Mouse (Mus musculus) cerebellum, adult 9-10 months (tissue): ENCODE data around the gene Elmsan1.

Experiments used
- DNase-seq: peaks from one replicate; pipeline ENCODE4 v3.0.0; 2022

The Elmsan1 gene

GRCm38 (mm10) chr12:84215758-84216440 lies 2.8 kb downstream of the Elmsan1 start:
- no peak for DNase-seq

DNA sequence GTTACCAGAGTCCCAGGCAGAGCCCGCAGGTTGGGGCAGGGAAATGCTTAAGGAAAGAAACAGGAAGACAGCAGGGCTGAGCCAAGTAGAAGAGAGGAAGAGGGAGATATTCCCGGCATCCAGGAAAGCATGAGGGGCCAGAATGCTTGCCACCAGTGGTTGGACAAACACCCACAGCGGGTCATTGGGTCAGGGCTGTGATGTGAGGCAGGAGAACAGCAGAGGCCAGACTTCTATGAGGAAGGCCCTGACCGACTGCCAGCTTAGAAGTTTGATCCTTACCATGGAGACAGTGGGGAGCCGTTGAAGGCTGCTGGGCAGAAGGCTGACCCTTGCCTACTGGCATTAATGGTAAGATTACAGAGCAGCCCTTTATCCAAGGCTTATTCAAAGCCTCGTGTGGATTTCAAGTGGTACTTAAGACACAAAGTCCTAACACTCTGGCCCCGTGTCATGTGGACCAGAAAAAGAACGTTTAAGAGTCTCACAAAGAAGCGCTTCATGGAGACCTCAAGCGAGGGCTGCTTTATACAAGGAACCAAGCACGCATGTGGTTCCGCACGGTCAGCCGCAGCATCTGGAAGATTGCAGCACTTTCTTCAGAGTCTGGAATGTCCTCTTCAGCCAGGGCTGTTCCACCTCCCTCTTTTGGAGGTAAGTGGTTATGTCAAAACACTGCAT lies 4.0 kb downstream of the Elmsan1 start:
- DNase-seq = no peak

DNA sequence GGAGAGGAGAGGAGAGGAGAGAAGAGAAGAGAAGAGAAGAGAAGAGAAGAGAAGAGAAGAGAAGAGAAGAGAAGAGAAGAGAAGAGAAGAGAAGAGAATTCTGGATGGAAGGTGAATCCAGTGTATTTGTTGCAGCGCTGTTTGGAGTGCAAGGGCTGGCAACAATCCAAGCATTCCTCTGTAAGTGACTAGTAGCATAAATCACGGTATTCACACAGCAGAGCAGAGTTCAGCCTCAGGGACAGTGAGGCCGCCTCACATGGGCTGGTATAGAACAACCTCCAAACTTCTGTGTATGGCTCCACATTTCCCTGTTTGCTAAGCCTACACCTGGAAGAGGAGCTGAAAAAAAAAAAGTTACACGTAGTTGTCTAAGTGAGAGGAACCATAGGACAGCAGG lies 6.4 kb downstream of the Elmsan1 start:
- no peak for DNase-seq

DNA sequence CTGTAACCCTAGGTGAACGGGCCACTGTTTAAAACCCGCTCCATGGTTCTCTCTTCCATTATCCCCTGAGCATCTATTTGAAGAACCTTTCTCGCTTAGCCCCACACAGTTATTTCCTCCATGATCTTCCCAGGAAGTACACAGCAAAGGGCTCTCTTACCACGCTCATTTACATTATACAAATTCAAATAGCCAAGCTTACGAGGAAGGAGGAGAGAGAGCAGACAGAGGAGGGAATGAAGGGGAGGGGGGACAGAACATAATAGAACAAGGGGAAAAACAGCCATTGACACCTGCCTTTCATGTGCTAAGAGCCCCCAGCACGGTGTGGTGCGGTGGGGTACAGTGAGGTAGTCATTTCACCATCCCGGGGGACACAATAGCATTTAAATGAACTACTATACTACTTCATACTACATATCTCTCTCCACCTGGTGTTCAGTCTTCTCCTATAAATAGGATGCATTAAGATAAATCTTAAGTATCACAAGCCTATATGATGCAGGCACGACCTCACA lies 7.6 kb downstream of the Elmsan1 start:
- no peak for DNase-seq

- DNase-seq = no peak
Observed at GRCm38 (mm10) chr12:84210288-84210687, 8.4 kb downstream of the Elmsan1 start.

- DNase-seq = no peak
Observed at GRCm38 (mm10) chr12:84209093-84209492, 9.6 kb downstream of the Elmsan1 start.

- DNase-seq = no peak
Observed at GRCm38 (mm10) chr12:84207209-84207817, 11.4 kb downstream of the Elmsan1 start.

- no peak for DNase-seq
Observed at GRCm38 (mm10) chr12:84206525-84206924, 12.2 kb downstream of the Elmsan1 start.

DNA sequence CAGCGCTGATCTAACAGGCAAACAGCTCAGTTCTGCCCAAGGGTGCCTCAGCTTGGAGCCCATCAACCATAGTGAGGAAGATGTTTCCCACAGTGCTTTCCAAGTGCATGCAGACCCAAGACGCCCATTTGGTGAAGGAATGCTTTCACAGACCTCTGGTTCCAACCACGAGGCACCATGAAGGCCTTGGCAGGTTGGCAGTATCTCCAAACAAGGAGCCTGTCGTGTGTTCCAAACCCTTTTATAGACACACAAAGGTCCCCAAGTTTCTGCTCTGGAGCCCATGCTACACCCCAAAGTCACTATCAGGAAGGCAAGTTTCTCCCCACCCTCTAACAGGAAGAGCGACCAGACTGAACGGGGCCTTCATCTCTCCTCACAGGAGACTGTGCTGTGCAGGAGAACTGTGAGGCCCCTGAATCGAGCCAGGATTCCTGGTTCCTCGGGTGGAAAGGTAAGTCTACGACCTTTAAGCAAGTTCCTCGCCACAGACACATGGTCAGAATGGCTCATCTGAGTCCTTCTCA lies 13.0 kb downstream of the Elmsan1 start:
- no peak for DNase-seq

DNA sequence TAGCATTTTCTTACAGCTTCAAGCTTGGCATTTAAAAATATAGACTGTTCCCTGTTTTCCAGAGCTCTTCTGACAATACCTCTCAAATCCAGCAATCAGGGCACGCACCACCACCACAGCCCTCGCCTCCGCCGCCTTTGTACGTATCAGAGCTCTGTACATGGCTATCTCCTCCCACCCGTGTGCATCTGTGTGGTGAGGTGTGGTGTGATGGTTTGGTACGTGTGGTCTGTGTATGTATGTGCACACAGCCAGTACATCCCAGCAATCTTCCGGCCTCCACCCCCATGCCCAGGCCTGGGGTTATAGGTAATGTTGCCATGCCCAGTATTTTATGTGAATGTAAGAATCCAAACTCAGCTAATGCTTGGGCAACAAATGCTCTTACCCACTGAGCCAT lies 14.0 kb downstream of the Elmsan1 start:
- no peak for DNase-seq

DNA sequence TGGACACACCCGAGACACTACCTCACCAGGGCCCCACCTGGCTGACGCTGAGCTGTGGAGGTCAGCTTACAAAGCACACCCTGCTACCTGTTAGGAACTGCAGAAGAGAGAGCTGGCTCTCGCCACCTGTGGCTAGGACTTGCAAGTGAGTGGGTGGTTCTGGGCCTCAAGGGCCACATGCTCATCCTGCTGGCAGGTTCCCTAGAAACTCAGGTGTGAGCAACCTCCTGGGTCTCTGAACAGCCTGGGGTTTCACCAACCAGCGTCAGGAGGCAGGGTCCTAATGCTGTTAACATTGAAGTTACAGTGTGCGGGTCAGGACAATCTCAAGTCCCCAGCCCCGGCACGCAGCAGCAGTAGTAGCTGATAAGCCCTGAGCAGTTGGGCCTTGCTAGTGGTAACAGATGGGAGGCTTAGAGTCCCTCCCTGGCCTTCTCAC lies 14.9 kb downstream of the Elmsan1 start:
- DNase-seq = no peak

DNA sequence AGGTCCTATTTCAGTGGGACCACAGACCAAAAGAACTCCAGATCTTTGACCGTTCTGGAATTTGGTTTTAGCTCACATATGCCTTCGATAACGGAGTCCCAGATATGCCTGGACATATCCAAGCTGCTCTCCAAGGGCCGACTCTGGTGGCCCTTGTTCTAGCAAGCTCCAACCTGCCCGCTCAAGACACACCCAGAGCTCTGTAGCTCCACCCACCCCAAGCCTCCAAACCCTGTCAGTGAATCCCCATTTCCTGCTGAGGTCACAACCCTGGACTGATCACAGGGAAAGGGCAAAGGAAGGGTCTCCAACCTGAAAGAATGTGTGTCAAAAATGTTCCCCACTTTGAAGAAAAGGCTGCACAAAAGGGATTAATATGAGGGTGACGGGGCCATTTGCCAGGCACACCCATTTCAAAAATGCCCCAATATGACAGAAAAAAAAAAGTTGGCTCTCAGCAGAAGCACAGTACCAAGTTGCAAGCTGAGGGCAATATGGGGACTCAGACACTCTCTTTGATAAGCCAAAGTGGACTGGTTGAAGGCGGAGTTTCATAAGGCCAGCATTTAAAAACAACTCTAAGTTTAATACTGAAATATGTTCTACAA lies 15.4 kb downstream of the Elmsan1 start:
- no peak for DNase-seq

DNA sequence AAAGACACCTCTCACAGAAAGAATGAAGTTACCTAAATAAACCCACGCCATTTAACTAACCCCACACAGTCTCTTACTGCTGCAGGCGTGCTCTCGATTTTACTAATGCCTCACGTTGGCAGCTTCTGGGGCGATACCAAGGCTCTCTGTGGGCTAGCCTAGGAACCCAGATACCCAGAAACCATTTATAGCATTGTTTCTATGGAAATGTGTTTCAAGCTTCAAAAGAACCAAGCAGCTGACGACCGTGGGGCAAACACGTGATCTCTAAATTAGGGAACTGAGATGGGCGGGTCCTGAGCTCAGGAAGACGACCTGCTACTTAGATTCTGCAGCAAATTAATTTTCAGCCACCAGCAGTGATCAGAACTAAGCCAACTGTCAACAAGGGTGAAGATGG lies 16.1 kb downstream of the Elmsan1 start:
- no peak for DNase-seq

DNA sequence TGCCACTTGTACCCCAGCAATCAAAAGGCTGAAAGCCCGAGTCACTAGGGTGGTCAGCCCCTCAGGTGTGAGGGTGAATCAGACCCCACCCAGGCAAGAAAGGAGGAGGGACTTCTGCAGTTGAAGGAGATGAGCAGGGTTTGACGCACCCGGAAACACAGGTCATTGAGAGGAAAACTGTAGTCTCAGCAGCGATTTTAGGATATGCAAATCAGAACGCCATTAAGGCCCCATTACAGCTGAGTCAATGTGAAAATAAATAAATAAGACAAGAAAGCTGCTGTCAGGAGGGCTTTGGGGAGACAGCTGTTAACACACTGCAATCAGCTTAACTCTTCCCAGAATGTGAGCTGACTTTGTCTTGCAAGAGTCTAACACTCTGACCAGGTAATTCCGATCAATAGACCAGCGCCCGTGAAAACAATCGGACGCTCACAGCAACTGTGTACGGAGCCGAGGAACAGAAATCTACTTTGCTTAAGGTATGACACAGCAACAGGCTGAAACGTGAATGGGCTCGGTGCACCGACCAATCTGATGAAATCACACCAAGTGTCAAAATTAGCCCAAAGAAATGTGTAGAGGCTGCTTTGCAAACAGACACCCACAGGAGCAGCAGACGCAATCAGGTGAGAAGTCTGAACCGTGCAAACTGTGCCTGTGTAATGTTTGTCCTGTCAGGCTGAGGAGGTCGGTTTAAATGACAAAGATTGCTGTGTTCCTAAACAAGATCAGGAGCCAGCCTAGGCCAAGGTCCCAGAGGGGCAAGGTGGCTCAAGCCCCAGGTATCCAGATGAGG lies 16.8 kb downstream of the Elmsan1 start:
- no peak for DNase-seq

DNA sequence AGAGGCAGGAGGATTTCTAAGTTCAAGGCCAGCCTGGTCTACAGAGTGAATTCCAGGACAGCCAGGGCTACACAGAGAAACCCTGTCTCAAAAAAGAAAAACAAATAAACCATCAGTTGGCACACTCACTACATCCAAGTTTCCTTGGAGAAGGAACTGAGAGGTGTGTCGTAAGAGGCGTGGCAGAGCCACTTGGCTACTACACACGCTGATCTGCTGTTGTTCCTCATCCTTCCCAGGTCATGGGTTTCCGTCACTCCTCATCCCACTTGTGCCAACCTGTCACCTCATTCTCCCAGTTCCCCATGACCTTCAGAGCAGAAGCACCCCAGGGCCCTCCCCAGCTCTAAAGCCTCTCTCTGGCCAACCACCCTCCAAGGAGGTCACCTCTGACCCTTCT lies 17.5 kb downstream of the Elmsan1 start:
- no peak for DNase-seq

DNA sequence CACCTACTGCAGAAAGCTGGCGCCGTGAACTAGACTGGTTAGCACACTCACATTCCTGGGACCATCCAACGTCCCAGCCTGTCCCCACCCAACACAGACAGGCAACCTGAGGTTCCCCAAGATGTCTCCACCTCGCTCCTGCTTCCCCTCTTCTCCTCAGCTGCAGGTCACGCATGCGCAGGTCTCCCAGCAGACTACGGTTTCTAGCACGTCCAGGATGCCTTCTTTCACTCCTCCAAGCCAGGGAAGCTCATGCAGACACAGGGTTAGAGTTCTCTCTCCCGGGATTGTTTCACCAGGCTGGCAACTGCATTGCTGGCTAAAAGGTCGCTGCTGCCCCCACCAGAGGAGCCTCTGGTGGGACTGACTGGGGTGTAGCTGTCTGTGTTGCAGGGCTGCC lies 19.8 kb downstream of the Elmsan1 start:
- no peak for DNase-seq

- DNase-seq = peak; percentile 15
Observed at GRCm38 (mm10) chr12:84198076-84198679, 20.5 kb downstream of the Elmsan1 start.

DNA sequence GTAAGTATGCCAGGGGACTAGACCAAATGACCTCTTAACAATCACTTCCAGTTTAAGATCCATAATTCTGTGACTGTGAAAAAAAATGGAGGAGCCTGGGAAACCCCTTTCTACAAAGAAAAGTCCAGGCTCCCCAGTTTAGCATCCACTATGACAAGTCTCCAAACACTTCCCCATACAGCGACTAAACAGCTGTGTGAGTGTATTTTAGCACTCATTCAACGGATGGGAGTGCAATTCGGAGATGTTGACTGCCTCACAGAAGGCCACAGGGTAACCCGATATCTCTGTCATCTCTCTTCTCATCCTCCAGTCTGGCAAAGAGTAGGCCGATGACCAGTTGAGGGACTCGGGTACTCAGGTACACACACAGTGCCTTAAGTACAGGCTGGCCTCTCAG lies 23.5 kb downstream of the Elmsan1 start:
- peak; percentile 33 for DNase-seq

DNA sequence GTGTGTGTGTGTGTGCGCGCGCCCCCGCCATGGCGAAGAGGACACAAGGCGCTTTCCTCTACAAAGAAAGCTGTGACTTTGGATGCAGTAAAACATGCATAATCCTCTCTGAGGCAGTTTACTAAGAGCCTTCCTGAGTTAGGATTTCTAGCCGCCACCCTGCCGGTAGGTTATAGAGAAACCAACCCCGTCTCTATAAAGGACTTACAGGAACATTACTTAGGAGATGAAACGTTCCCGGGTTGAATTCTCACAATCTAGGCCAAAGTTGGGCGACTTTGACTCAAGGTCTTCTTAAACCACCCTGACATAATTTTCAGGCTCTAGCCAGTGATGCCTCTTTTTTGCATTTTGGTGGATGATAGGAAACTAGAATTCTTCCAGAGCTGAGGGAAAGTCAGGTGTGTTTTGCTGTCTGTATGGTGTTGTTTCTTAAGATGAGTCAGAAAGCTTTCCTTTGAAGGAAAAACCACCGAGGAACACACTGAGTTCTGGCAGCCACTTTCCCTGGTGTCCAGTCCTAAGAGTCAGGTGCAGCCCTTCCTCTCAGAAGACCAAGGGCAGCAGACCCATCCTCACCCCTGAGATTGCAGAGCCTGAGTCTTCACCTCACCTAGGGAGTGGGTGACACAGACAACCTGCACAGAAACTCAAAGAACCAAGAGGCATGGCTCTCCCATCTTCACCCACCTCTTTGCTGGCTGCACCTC lies 24.1 kb downstream of the Elmsan1 start:
- DNase-seq = no peak

DNA sequence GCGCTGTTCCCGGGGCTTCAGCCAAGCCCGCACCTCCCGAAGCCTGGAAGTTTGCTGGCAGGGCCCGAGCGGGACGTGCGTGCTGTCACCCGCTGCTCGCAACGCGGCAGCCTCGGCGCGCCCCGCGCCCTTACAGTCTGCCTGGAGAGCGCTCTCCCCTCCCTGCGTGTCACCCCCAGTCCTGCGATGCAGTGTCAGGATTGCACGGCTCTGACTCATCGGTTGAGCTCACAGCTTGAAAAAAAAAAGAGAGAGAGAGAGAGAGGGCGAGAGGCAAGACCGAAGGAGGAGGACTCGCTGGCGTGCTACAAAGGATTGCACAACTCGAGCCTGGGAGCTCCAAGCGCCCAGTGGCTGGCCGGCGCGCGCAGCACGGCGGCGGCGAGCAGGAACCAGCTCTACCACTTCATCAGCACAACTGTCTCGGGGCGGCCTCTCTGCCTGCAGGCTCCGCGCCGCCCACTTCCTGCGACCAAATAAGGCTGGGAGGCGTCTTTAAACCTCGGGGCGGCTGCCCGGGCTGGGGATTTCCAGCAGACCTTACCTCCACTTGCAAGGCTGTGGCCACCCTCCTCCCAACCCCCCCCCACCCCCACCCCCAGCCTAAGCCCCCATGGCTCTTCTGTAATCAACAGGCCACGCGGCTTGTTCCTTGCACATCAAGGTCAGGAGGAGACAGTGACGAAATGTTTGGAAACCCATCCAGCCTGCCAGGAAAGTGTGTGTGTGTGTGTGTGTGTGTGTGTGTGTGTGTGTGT lies 24.9 kb downstream of the Elmsan1 start:
- DNase-seq = peak; percentile 89
